Mouse (Mus musculus) embryo, embryonic 10.5 days (tissue): ENCODE measurements around the gene Ralb.
A peak's percentile ranks its signal among the peaks of the same experiment; 100 is the strongest.

Source experiments
- DNase-seq: peaks from one replicate; pipeline ENCODE4 v3.0.0-alpha.2; 2015; ENCODE audit warnings: low spot score

Ralb gene

DNA sequence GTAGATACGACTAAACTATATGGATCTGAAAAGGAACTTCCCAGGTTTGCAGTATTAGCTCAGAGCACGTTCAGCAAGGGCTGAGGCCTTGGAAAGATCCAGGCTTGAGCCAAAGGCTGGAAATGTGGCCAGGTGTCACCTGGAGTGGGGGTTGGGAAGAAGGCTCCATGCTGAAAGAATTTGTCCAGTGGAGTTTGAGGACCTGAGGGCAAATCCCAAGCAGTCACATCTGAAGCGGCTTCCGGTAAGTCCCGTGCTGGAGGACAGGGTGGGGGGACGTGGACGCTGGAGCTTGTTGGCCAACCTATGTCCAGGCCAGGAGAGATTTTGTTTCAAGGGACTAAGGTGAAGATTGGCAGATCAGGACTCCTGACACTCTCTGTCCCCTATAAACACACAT, 19.2 kb upstream of the Ralb start:
- no peak for DNase-seq

DNA sequence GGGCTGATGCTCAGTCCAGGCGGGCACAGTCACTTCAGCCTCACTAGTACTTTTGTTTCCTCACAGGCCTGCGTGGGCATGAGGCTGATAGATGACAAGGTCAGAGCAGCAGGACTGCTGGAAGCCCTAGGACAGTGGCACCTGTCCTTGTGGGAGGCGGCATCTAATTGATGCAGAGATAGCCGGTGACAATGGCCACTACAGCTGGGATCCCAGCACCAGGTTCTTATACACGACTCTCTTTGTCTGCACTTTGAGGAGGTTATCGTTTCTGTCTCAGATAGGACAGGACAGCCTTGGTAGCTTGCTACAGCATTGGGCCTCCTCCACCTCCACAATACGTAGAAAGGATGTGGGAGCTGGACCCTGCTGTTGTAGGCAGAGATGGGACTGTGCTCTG, 18.8 kb upstream of the Ralb start:
- DNase-seq = no peak

DNA sequence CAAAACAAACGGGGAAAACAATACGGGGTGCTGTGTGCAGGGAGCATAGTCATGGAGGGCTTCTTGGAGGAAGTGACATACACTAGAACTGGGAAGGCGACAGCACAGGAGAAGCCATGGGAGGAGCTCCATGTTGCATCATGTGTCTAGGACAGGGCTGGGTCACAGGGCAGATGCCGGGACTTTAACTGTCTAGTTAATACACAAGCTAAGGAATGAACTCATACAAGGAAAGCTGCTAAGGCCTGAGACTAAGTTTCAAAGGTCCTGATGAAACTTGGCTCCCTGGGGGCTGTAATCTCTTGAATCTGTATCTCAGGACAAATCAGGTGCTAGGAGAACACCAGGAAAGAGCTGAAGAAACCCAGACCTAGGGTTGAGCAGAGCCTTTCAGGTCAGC, 18.1 kb upstream of the Ralb start:
- DNase-seq = no peak

GRCm38 (mm10) chr1:119521681-119522080, 17.1 kb upstream of the Ralb start:
- no peak for DNase-seq

- DNase-seq = no peak
Measured at GRCm38 (mm10) chr1:119521029-119521428, 16.4 kb upstream of the Ralb start.

DNA sequence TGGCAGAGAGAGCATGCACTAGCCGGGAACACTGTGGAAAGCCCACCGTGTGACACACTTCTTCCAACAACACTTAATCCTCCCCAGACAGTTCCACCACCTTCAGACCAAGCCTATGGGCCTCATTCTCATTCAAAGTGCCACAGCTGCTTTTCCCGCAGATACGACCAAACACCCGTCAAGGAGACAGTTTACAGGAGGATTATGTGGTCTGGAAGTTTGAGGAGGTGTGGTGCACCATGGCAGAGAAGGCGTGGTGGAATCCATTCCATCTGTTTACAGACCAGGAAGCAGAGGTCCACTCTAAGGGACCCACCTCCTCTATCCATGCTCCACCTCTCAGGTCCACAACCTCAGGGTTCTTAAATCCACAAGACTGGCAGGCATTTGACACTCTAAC, 14.7 kb upstream of the Ralb start:
- DNase-seq = no peak

DNA sequence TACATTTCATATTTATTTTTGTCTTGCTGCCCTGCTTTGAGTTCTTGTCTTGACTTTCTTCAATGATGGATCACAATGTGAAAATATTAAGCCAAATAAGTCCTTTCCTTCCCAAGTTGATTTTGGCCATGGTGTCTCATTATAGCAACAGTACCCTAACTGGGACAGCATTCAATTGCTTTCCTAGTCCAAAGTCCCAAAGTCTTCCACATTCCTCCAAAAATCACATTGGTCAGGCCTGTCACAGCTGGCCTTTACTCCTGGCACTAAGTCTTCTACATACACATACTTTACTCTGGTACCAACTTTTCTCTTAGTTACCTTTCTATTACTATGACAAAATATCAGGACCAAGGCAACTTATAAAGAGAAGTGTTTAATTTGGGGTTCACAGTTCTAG, 14.2 kb upstream of the Ralb start:
- DNase-seq = no peak

GRCm38 (mm10) chr1:119518060-119518459, 13.5 kb upstream of the Ralb start:
- DNase-seq = no peak

DNA sequence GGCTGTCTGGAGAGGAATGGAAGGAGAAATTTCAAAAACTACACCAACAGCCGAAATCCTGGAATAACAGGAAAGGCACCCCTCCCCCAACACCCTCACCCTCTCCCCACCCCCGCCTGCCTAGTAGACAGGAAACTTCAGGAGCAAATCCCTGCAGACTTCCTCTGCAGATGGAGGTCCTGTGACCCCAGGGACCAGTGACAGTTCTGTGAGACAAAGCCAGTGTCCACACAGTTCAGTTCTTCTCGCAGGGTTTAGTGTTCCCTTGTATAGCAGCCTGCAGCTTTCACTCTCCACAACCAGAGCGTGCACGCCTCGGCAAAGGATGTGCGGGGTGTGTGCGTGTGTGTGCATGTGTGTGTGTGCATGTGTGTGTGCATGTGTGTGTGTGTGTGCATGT, 6.3 kb upstream of the Ralb start:
- DNase-seq = peak; percentile 23

- DNase-seq = no peak
Measured at GRCm38 (mm10) chr1:119510409-119510808, 5.8 kb upstream of the Ralb start.

GRCm38 (mm10) chr1:119509474-119509873, 4.9 kb upstream of the Ralb start:
- no peak for DNase-seq

DNA sequence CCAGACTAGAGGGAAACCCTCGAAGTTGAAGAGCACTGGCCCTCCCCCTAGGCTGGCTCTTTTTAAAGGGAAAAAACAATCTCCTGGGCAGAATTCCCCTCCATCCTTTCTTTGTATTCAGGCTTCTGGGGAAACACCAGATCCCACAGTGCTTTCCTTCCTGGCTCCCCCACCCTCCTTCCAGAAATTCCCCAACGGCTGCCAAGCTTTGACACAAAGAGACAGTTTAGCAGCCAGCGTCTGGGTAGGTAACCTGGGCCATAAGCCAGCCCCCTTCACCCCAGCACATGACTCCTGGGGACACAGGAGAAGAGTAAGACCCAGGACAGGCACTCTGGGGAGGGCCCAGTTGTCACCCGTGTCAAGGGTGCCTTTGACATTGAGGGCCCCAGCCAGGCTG, 4.0 kb upstream of the Ralb start:
- DNase-seq = no peak

GRCm38 (mm10) chr1:119505951-119506350, 1.4 kb upstream of the Ralb start:
- DNase-seq = no peak

- DNase-seq = no peak
Measured at GRCm38 (mm10) chr1:119503808-119504207, 786 bp downstream of the Ralb start.

GRCm38 (mm10) chr1:119503181-119503580, 1.4 kb downstream of the Ralb start:
- DNase-seq = no peak

DNA sequence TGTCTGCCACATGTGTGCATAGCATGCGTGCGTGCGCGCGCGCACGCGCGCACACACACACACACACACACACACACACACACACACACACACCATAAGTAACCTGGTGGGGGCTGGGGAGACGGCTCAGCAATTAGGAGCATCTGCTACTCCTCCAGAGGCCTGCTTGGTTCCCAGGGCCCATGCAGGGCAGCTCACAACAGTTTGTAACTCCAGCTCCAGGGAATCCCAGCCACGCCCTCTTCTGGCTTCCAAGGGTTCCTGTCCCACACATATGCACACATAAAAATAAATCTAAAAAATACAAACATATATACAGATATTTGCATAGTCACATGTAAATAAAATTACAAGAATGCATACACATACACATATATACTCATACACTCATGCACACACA, 1.9 kb downstream of the Ralb start:
- DNase-seq = no peak

DNA sequence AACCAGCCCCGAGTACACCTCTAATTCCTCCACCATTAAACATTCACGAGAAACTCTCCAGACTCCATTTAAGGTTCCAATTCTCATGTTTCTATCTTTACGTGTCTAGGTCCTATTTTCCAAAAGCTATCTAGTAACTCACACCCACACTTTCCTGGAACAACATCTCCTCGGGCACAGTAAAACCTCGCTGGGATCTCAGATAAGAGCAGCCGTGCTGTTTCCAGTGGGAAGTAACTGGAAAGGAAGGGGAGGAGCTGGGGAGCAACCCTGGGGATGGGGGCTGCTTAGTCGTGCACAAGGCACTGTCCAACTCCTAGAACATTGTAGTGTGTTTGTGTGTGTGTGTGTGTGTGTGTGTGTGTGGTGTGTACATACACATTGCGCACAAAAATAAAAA, 2.7 kb downstream of the Ralb start:
- DNase-seq = no peak

DNA sequence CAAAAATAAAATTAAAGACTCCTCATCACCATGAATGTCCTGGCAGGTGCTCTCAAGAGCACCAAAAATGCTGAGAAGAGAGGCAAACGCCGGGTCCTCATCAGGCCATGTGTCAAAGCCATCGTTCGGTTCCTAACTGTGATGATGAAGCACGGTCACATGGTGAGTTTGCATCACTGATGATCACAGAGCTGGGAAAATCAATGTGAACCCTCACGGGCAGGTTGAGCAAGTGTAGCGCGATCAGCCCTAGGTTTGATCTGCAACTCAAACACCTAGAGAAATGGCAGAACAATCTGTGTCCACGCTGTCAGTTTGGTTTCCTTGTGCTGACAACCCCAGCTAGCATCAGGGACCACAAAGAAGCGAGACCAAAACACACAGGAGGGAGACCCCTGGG, 5.1 kb downstream of the Ralb start:
- no peak for DNase-seq

DNA sequence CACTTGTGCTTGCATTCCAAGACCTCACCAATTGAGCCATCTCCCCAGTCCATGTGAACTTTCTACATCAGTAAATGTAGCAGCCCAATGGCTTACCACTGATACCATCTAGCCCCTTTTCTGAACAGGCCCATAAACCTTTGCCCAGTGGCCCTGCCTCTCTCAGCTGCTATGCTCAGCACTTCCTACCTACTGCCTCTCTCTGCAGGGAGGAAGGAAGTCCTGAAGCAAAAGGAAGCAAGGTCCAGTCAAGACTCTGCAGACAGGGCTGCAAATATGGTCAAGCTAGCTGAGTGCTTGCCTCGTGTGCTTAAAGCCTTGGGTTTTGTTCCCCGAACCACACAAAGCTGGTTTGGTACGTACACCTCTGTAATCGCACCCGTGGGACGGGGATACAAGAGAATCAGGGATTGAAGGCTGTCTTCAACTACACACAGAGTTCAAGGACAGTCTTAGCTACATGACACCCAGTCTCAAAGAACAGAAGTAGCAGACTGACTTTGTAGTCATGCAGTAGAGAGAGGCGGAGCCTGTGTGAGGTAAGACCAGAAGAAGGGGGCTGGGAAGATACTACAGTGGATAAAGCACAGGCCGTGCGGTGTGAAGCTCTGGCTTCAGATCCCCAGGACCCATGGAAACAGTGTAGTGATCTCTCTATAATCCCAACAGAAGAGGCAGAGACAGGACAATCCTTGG, 5.9 kb downstream of the Ralb start:
- DNase-seq = no peak

GRCm38 (mm10) chr1:119497346-119498004, 7.1 kb downstream of the Ralb start:
- no peak for DNase-seq

- no peak for DNase-seq
Measured at GRCm38 (mm10) chr1:119495396-119495775, 9.2 kb downstream of the Ralb start.

DNA sequence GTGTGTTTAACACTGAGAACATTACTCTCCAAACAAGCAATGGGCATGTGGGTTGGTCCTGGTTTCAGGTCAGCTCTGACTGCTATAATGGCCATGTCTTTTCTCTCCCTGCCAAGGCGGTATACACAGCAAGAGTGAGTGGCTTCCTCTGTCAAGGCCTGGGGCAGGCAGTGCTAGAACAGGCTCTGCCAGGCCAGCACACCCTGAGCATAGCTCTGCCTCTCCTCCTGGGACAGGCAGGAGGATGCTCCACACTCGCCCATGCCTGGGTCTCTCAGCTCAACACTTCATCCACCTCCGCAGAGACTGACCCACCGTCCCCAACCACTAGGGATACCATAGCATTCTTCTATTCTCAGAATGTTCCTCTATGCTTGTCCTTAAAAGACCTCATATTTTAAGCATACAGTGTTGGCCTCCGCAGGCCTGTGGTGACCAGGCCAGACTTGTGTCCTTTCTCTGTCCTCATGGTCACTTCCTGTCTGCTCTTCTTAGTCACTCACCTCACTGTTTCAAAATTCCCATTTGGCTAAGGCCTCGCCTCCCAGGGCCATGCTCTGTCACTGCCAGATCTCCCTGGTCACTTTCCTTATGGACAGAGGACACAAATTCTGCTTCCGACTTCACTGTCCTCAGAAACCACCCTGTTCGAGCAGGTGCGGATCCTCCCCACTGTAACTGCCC, 9.7 kb downstream of the Ralb start:
- DNase-seq = no peak

GRCm38 (mm10) chr1:119494024-119494711, 10.4 kb downstream of the Ralb start:
- DNase-seq = no peak
